Mouse (Mus musculus) cerebellum, postnatal 10 days (tissue): ENCODE measurements around the gene Il17f.
"Not testable (repeated sequence)": the region's sequence is repeated elsewhere in the genome, so short reads cannot be mapped to it uniquely, and the experiment has no call there.

Experiments
- DNase-seq, 2 experiments: peaks; one replicate each; pipeline ENCODE4 v3.0.0; 2021; ENCODE audit warnings: mixed read lengths in 2 of 2

Il17f gene

GRCm38 (mm10) chr1:20790517-20790916, at the start of gene Il17f:
Gene Il17f, minus strand, starts transcription at chr1:20790617.
- DNase-seq: not testable (repeated sequence)

- DNase-seq: peak; percentile 91 to 92
Measured at GRCm38 (mm10) chr1:20839911-20840310, 49.5 kb upstream of the Il17f start.

- DNase-seq: no peak
Measured at GRCm38 (mm10) chr1:20836551-20837125, 46.2 kb upstream of the Il17f start.

- no peak for DNase-seq
Measured at GRCm38 (mm10) chr1:20833141-20833511, 42.7 kb upstream of the Il17f start.

- peak in 1 of 2 experiments; percentile 6 for DNase-seq
Measured at GRCm38 (mm10) chr1:20832473-20833140, 42.2 kb upstream of the Il17f start.

GRCm38 (mm10) chr1:20830546-20830945, 40.1 kb upstream of the Il17f start:
- no peak for DNase-seq

- DNase-seq: no peak
Measured at GRCm38 (mm10) chr1:20828061-20828460, 37.6 kb upstream of the Il17f start.

GRCm38 (mm10) chr1:20825036-20825435, 34.6 kb upstream of the Il17f start:
- no peak for DNase-seq

- no peak for DNase-seq
Measured at GRCm38 (mm10) chr1:20823906-20824305, 33.5 kb upstream of the Il17f start.

- no peak for DNase-seq
Measured at GRCm38 (mm10) chr1:20823471-20823870, 33.1 kb upstream of the Il17f start.

GRCm38 (mm10) chr1:20820959-20821358, 30.5 kb upstream of the Il17f start:
- no peak for DNase-seq

- DNase-seq: peak; percentile 92 to 94
Measured at GRCm38 (mm10) chr1:20819771-20820605, 29.6 kb upstream of the Il17f start, which contains the start of gene Mcm3. Gene Mcm3, minus strand, starts transcription at chr1:20820312.

GRCm38 (mm10) chr1:20817596-20817995, 27.2 kb upstream of the Il17f start:
- DNase-seq: no peak

- no peak for DNase-seq
Measured at GRCm38 (mm10) chr1:20817172-20817571, 26.8 kb upstream of the Il17f start.

GRCm38 (mm10) chr1:20814521-20814920, 24.1 kb upstream of the Il17f start:
- no peak for DNase-seq

GRCm38 (mm10) chr1:20804526-20804925, 14.1 kb upstream of the Il17f start:
- no peak for DNase-seq

GRCm38 (mm10) chr1:20801682-20802390, 11.4 kb upstream of the Il17f start:
- DNase-seq: peak; percentile 37 to 39

GRCm38 (mm10) chr1:20801275-20801674, 10.9 kb upstream of the Il17f start:
- no peak for DNase-seq

GRCm38 (mm10) chr1:20795178-20795577, 4.8 kb upstream of the Il17f start:
- no peak for DNase-seq

- DNase-seq: no peak
Measured at GRCm38 (mm10) chr1:20794760-20795159, 4.3 kb upstream of the Il17f start.

- no peak for DNase-seq
Measured at GRCm38 (mm10) chr1:20791414-20791813, 997 bp upstream of the Il17f start.

GRCm38 (mm10) chr1:20788419-20788818, 2.0 kb downstream of the Il17f start:
- DNase-seq: no peak

- DNase-seq: no peak
Measured at GRCm38 (mm10) chr1:20787046-20787445, 3.4 kb downstream of the Il17f start.
